Mouse (Mus musculus) lung, postnatal 0 days (tissue): ENCODE measurements around the gene Emilin2. TPM values are rescaled to one million over a fixed set of nuclear protein-coding genes. Genes with fewer than 3 reads are reported as not detected.

Experiments
- ATAC-seq: fragments of 200-750 bp; cut with Nextera tagmentation; 2 replicates; pipeline ENCODE4 v1.8.0; 2017; ENCODE audit warnings: moderate library complexity
- DNase-seq: peaks from one replicate; pipeline ENCODE4 v3.0.0-alpha.2; 2016; ENCODE audit warnings: low spot score
- H3K27ac ChIP-seq: fragments of 300-500 bp; sonication (generic); 2 replicates; pipeline ENCODE4 v1.5.1; 2014; ENCODE audit warnings: antibody characterized with exemption, mild to moderate bottlenecking, low read length, mixed read lengths
- H3K27me3 ChIP-seq: fragments of 300-500 bp; sonication (generic); replicated peaks from 2 replicates; pipeline ENCODE4 v1.6.1; 2014; ENCODE audit warnings: low read length, mixed read lengths; ENCODE audit not compliant: insufficient read depth
- H3K36me3 ChIP-seq: fragments of 300-500 bp; sonication (generic); 2 replicates; pipeline ENCODE4 v1.6.1; 2014; ENCODE audit warnings: low read length, mixed read lengths; ENCODE audit not compliant: insufficient read depth
- H3K4me1 ChIP-seq: fragments of 300-500 bp; sonication (generic); 2 replicates; pipeline ENCODE4 v1.6.1; 2014; ENCODE audit warnings: antibody characterized with exemption, low read depth, low read length, mixed read lengths; ENCODE audit not compliant: insufficient read depth
- H3K4me2 ChIP-seq: fragments of 300-500 bp; sonication (generic); replicated peaks from 2 replicates; pipeline ENCODE4 v1.6.1; 2014; ENCODE audit warnings: low read depth, mild to moderate bottlenecking, low read length, moderate library complexity, mixed read lengths
- H3K4me3 ChIP-seq: fragments of 300-500 bp; sonication (generic); 2 replicates; pipeline ENCODE4 v1.5.1; 2014; ENCODE audit warnings: low read depth, low read length
- H3K9ac ChIP-seq: fragments of 300-500 bp; sonication (generic); replicated peaks from 2 replicates; pipeline ENCODE4 v1.6.1; 2014; ENCODE audit warnings: low read depth, mild to moderate bottlenecking
- H3K9me3 ChIP-seq: fragments of 300-500 bp; sonication (generic); 2 replicates; pipeline ENCODE4 v1.6.1; 2016; ENCODE audit warnings: low read length, mixed read lengths
- CTCF ChIP-seq: IDR thresholded peaks from 2 replicates; pipeline ENCODE4 v1.5.1; 2016; ENCODE audit warnings: antibody characterized with exemption, mild to moderate bottlenecking
- EP300 ChIP-seq: IDR thresholded peaks from 2 replicates; pipeline ENCODE4 v1.6.1; 2016; ENCODE audit warnings: antibody characterized with exemption, mild to moderate bottlenecking, control low read depth
- WGBS: fragments of 180-500 bp; shearing (Covaris S2); extraction: QIAGEN DNeasy Blood & Tissue Kit; methylation state at CpG from one replicate; pipeline ENCODE4 v1.1.7; 2014; 5-methylcytosine and 5-hydroxymethylcytosine counted together
- polyA plus RNA-seq: library from polyadenylated mRNA; unstranded; fragments of >200 nt; fragmentation: Nextera tagmentation; extraction: Ambion mirVana; gene quantifications from 2 replicates; pipeline ENCODE4 v1.2.1, GENCODE M21; 2015

Emilin2 gene
- polyA plus RNA-seq, 1 experiment from 2014 or later: 5.0 TPM

GRCm38 (mm10) chr17:71287586-71287985 is 24.2 kb downstream of the Emilin2 start:
- Histone ChIP-seq H3K4me1 (peaks cover 11% of the 10 kb centered on the region; the same call in 1 of the 2 replicates), H3K9ac (no peak overlapping the region), H3K27ac (no peak overlapping the region), H3K4me3 (no peak overlapping the region), H3K9me3 (no peaks in the 10 kb centered on the region), H3K36me3 (no peaks in the 10 kb centered on the region), H3K27me3 (no peaks in the 10 kb centered on the region), H3K4me2 (no peak overlapping the region)
- ATAC-seq (no peak), DNase-seq (no peak)
- WGBS: 93% methylated on average over 7 of the region's 7 CpGs
- no peak for TF ChIP-seq EP300
- TF ChIP-seq CTCF: no peak

GRCm38 (mm10) chr17:71285929-71286328 is 25.8 kb downstream of the Emilin2 start:
- peak; percentile 70 for ATAC-seq
- H3K27ac ChIP-seq: no peak overlapping the region

GRCm38 (mm10) chr17:71284890-71285289 is 26.9 kb downstream of the Emilin2 start:
- Histone ChIP-seq H3K27ac (no peak overlapping the region), H3K27me3 (no peaks in the 10 kb centered on the region), H3K36me3 (no peaks in the 10 kb centered on the region), H3K4me2 (no peak overlapping the region), H3K4me3 (no peak overlapping the region), H3K9me3 (no peaks in the 10 kb centered on the region), H3K4me1 (peaks cover 11% of the 10 kb centered on the region; the same call in 1 of the 2 replicates), H3K9ac (no peak overlapping the region)
- ATAC-seq (peak; percentile 21; the same call in 1 of the 2 replicates), DNase-seq (no peak)
- WGBS: 22% methylated on average over 6 of the region's 6 CpGs
- no peak for TF ChIP-seq EP300
- TF ChIP-seq CTCF: no peak

More at GRCm38 (mm10) chr17:71285929-71286328, 25.8 kb downstream of the Emilin2 start:
- Histone ChIP-seq H3K36me3 (no peaks in the 10 kb centered on the region), H3K9me3 (no peaks in the 10 kb centered on the region), H3K4me2 (no peak overlapping the region), H3K9ac (no peak overlapping the region), H3K27me3 (no peaks in the 10 kb centered on the region), H3K4me3 (no peak overlapping the region), H3K4me1 (peaks cover 11% of the 10 kb centered on the region; the same call in 1 of the 2 replicates)
- peak; percentile 32 for TF ChIP-seq CTCF
- no peak for TF ChIP-seq EP300
- DNase-seq: peak; percentile 41
- 57% methylated on average over 6 of the region's 6 CpGs for WGBS

GRCm38 (mm10) chr17:71283237-71283636 is 28.5 kb downstream of the Emilin2 start:
- Histone ChIP-seq H3K9me3 (no peaks in the 10 kb centered on the region), H3K27ac (no peak overlapping the region), H3K36me3 (no peaks in the 10 kb centered on the region), H3K27me3 (no peaks in the 10 kb centered on the region), H3K9ac (no peak overlapping the region), H3K4me1 (peaks cover 11% of the 10 kb centered on the region; the same call in 1 of the 2 replicates), H3K4me2 (no peak overlapping the region), H3K4me3 (no peak overlapping the region)
- DNase-seq (peak; percentile 88), ATAC-seq (peak; percentile 75)
- TF ChIP-seq CTCF (no peak), EP300 (no peak)
- WGBS: 55% methylated on average over 4 of the region's 4 CpGs

GRCm38 (mm10) chr17:71282716-71283115 is 29.1 kb downstream of the Emilin2 start:
- no peak overlapping the region for H3K4me3 ChIP-seq
- H3K36me3 ChIP-seq: no peaks in the 10 kb centered on the region
- ATAC-seq (no peak), DNase-seq (no peak)
- no peak overlapping the region for H3K4me2 ChIP-seq
- no peak for TF ChIP-seq CTCF
- no peaks in the 10 kb centered on the region for H3K9me3 ChIP-seq
- peaks cover 11% of the 10 kb centered on the region; the same call in 1 of the 2 replicates for H3K4me1 ChIP-seq
- no peak overlapping the region for H3K27ac ChIP-seq
- H3K27me3 ChIP-seq: no peaks in the 10 kb centered on the region
- H3K9ac ChIP-seq: no peak overlapping the region
- WGBS: 92% methylated on average over 9 of the region's 9 CpGs

- DNase-seq (peak; percentile 50), ATAC-seq (peak; percentile 23; the same call in 1 of the 2 replicates)
- 76% methylated on average over 6 of the region's 6 CpGs for WGBS
- Histone ChIP-seq H3K27ac (no peak overlapping the region), H3K27me3 (no peaks in the 10 kb centered on the region), H3K4me2 (no peak overlapping the region), H3K4me3 (no peak overlapping the region), H3K9ac (no peak overlapping the region), H3K9me3 (no peaks in the 10 kb centered on the region), H3K4me1 (no peaks in the 10 kb centered on the region), H3K36me3 (no peaks in the 10 kb centered on the region)
- TF ChIP-seq EP300 (no peak), CTCF (no peak)
Measured at GRCm38 (mm10) chr17:71277701-71278491, 33.9 kb downstream of the Emilin2 start.
